Mouse (Mus musculus): ENCODE data around the gene Tnpo3. TPM values are rescaled to one million over a fixed set of nuclear protein-coding genes. Genes with fewer than 3 reads are reported as not detected.

Tnpo3 gene
- polyA plus RNA-seq, 1 experiment from 2014 or later, result 93.2 TPM

DNA sequence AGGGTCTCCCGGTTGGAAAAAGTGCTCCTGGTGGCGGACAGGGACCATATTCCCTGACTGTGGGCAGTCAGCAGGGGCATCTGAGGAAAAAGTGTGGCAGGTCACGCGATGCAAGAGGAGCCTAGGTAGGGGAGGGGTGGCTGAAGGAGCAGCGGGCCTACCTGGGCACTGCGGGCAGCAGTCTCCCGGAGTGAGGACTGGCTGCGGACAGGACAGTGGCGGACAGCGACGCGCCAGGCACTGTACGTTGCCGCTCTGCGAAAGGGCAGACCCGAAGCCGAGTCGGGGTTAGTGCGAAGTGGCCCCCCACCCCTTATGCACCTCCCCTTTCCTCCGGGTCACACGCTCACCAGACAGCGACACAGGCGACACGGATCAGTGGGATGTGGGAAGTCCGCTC is 113.4 kb downstream of the Tnpo3 start:
- Histone ChIP-seq H3K9me3 (no peaks in the 10 kb centered on the region), H3K27ac (no peak overlapping the region), H3K4me3 (no peak overlapping the region), H3K27me3 (replicated peaks) (peaks cover 39% of the 10 kb centered on the region), H3K36me3 (replicated peaks) (no peaks in the 10 kb centered on the region), H3K9ac (no peak overlapping the region), H3K4me2 (peak overlapping the region; percentile 9; the same call in 1 of the 2 replicates), H3K4me1 (peaks cover 3% of the 10 kb centered on the region; the same call in 1 of the 2 replicates)
- no peak for ATAC-seq (replicated peaks)
- 11% methylated on average over 25 of the region's 25 CpGs for WGBS

GRCm38 (mm10) chr6:29494101-29494500 is 115.6 kb downstream of the Tnpo3 start:
- ATAC-seq (replicated peaks), result no peak
- Histone ChIP-seq H3K9ac (no peak overlapping the region), H3K4me1 (peaks cover 3% of the 10 kb centered on the region; the same call in 1 of the 2 replicates), H3K36me3 (replicated peaks) (no peaks in the 10 kb centered on the region), H3K9me3 (no peaks in the 10 kb centered on the region), H3K27me3 (replicated peaks) (peaks cover 39% of the 10 kb centered on the region), H3K4me2 (no peak overlapping the region), H3K4me3 (no peak overlapping the region), H3K27ac (no peak overlapping the region)
- WGBS, result 87% methylated on average over 4 of the region's 4 CpGs

Other genes starting within 250 kb of the Tnpo3 start
- 0.28 and 0.54 TPM in 2 replicates for gene Opn1sw, start 221.4 kb downstream of the Tnpo3 start, polyA plus RNA-seq (2015; fragmentation: Nextera tagmentation; extraction: Ambion mirVana)
- gene Ccdc136, start 213.6 kb downstream of the Tnpo3 start, polyA plus RNA-seq (2015; fragmentation: Nextera tagmentation; extraction: Ambion mirVana), result 36.9 and 40.5 TPM in 2 replicates
- 3.3 and 3.4 TPM in 2 replicates for gene Flnc, start 176.6 kb downstream of the Tnpo3 start, polyA plus RNA-seq (2015; fragmentation: Nextera tagmentation; extraction: Ambion mirVana)
- gene Atp6v1f, start 142.2 kb downstream of the Tnpo3 start, polyA plus RNA-seq (2015; fragmentation: Nextera tagmentation; extraction: Ambion mirVana), result 342 and 365 TPM in 2 replicates
- 0.27 and 1.0 TPM in 2 replicates for gene Atp6v1fnb, start 138.4 kb downstream of the Tnpo3 start, polyA plus RNA-seq (2015; fragmentation: Nextera tagmentation; extraction: Ambion mirVana)
- 18.9 and 20.9 TPM in 2 replicates for gene Kcp, start 101.9 kb downstream of the Tnpo3 start, polyA plus RNA-seq (2015; fragmentation: Nextera tagmentation; extraction: Ambion mirVana)
- 2.0 and 2.1 TPM in 2 replicates for gene Irf5, start 83.3 kb downstream of the Tnpo3 start, polyA plus RNA-seq (2015; fragmentation: Nextera tagmentation; extraction: Ambion mirVana)
- gene Tspan33, start 84.3 kb upstream of the Tnpo3 start, polyA plus RNA-seq (2015; fragmentation: Nextera tagmentation; extraction: Ambion mirVana), result 6.5 and 8.3 TPM in 2 replicates
- 12.3 and 14.2 TPM in 2 replicates for gene Smo, start 125.6 kb upstream of the Tnpo3 start, polyA plus RNA-seq (2015; fragmentation: Nextera tagmentation; extraction: Ambion mirVana)
- 18.0 and 20.6 TPM in 2 replicates for gene Ahcyl2, start 158.1 kb upstream of the Tnpo3 start, polyA plus RNA-seq (2015; fragmentation: Nextera tagmentation; extraction: Ambion mirVana)